Mouse (Mus musculus): ENCODE data around the gene Arhgef26. TPM values are rescaled to one million over a fixed set of nuclear protein-coding genes. Genes with fewer than 3 reads are reported as not detected.

The Arhgef26 gene
- total and polyA plus RNA-seq, 3 experiments = 0.08 TPM; not detected in 2

GRCm38 (mm10) chr3:62392636-62393035, 54.5 kb downstream of the Arhgef26 start:
- no peaks in the 10 kb centered on the region for H3K36me3 ChIP-seq (ENCODE audit: control insufficient read depth in 1 of 2, insufficient read depth in 2 of 2, low read length in 2 of 2)
- no peaks in the 10 kb centered on the region for H3K4me1 ChIP-seq (ENCODE audit: control insufficient read depth in 1 of 2, insufficient read depth in 2 of 2, low read length in 2 of 2)
- no peaks in the 10 kb centered on the region; a peak in 1 of 4 replicates for H3K27me3 ChIP-seq (ENCODE audit: control insufficient read depth in 1 of 2, insufficient read depth in 2 of 2, low read length in 2 of 2)
- no peak overlapping the region for H3K4me3 ChIP-seq (ENCODE audit: control insufficient read depth in 1 of 2, insufficient read depth in 1 of 2, low read depth in 2 of 2, low read length in 2 of 2)
- H3K27ac ChIP-seq (ENCODE audit: control insufficient read depth, low read depth, low read length) = no peak overlapping the region
- no peak for DNase-seq (ENCODE audit: low read depth, low spot score)
- H3K79me2 ChIP-seq (ENCODE audit: control insufficient read depth, insufficient read depth, low read length, poor library complexity) = no peaks in the 10 kb centered on the region
- no peak overlapping the region for H3K9ac ChIP-seq (ENCODE audit: control insufficient read depth, low read depth, low read length, poor library complexity, severe bottlenecking)
- TF ChIP-seq POLR2AphosphoS2 (IDR thresholded peaks at IDR 0.05; ENCODE audit: low read length) (no peak), EP300 (IDR thresholded peaks at IDR 0.05; ENCODE audit: low read depth in 1 of 2, low read length in 2 of 2) (no peak), SIN3A (IDR thresholded peaks at IDR 0.05; ENCODE audit: low read length) (no peak), RAD21 (IDR thresholded peaks at IDR 0.05; ENCODE audit: low read depth, low read length) (no peak), ZKSCAN1 (IDR thresholded peaks at IDR 0.05; ENCODE audit: low read depth, low read length) (no peak), JUND (IDR thresholded peaks at IDR 0.05; ENCODE audit: low read depth, low read length) (no peak), TBP (IDR thresholded peaks at IDR 0.05; ENCODE audit: low read depth, low read length) (no peak), GABPA (IDR thresholded peaks at IDR 0.05; ENCODE audit: low read depth, low read length) (no peak), TCF12 (IDR thresholded peaks at IDR 0.05; ENCODE audit: low read depth, low read length) (no peak), ZNF384 (IDR thresholded peaks at IDR 0.05; ENCODE audit: low read depth, low read length) (no peak), ZC3H11A (IDR thresholded peaks at IDR 0.05; ENCODE audit: low read depth, low read length) (no peak)
- no peaks in the 10 kb centered on the region for H3K9me3 ChIP-seq (replicated peaks; ENCODE audit: insufficient read depth, low read length)

GRCm38 (mm10) chr3:62394284-62394683, 56.1 kb downstream of the Arhgef26 start:
- DNase-seq (ENCODE audit: low read depth, low spot score) = no peak
- Histone ChIP-seq H3K36me3 (ENCODE audit: control insufficient read depth in 1 of 2, insufficient read depth in 2 of 2, low read length in 2 of 2) (no peaks in the 10 kb centered on the region), H3K9ac (ENCODE audit: control insufficient read depth, low read depth, low read length, poor library complexity, severe bottlenecking) (no peak overlapping the region), H3K4me3 (ENCODE audit: control insufficient read depth in 1 of 2, insufficient read depth in 1 of 2, low read depth in 2 of 2, low read length in 2 of 2) (no peak overlapping the region), H3K9me3 (replicated peaks; ENCODE audit: insufficient read depth, low read length) (no peaks in the 10 kb centered on the region), H3K27ac (ENCODE audit: control insufficient read depth, low read depth, low read length) (no peak overlapping the region), H3K79me2 (ENCODE audit: control insufficient read depth, insufficient read depth, low read length, poor library complexity) (no peaks in the 10 kb centered on the region), H3K27me3 (ENCODE audit: control insufficient read depth in 1 of 2, insufficient read depth in 2 of 2, low read length in 2 of 2) (no peaks in the 10 kb centered on the region; a peak in 1 of 4 replicates), H3K4me1 (ENCODE audit: control insufficient read depth in 1 of 2, insufficient read depth in 2 of 2, low read length in 2 of 2) (no peaks in the 10 kb centered on the region)
- TF ChIP-seq ZKSCAN1 (IDR thresholded peaks at IDR 0.05; ENCODE audit: low read depth, low read length) (no peak), SIN3A (IDR thresholded peaks at IDR 0.05; ENCODE audit: low read length) (no peak), KAT2A (conservative IDR thresholded peaks at IDR 0.05; ENCODE audit: low read depth, low read length) (no peak), NRF1 (IDR thresholded peaks at IDR 0.05; ENCODE audit: insufficient read depth, low read depth, low read length, poor library complexity, severe bottlenecking) (no peak), MXI1 (IDR thresholded peaks at IDR 0.05; ENCODE audit: low read depth, low read length) (no peak), POLR2AphosphoS5 (IDR thresholded peaks at IDR 0.05; ENCODE audit: borderline replicate concordance, low read depth, low read length) (no peak), UBTF (IDR thresholded peaks at IDR 0.05; ENCODE audit: borderline replicate concordance, insufficient read depth, low read depth, low read length) (no peak), ZC3H11A (IDR thresholded peaks at IDR 0.05; ENCODE audit: low read depth, low read length) (no peak), BHLHE40 (IDR thresholded peaks at IDR 0.05; ENCODE audit: borderline replicate concordance, low read depth, low read length) (no peak)
